Mouse (Mus musculus): ENCODE measurements around the gene Ibsp.

The Ibsp gene

DNA sequence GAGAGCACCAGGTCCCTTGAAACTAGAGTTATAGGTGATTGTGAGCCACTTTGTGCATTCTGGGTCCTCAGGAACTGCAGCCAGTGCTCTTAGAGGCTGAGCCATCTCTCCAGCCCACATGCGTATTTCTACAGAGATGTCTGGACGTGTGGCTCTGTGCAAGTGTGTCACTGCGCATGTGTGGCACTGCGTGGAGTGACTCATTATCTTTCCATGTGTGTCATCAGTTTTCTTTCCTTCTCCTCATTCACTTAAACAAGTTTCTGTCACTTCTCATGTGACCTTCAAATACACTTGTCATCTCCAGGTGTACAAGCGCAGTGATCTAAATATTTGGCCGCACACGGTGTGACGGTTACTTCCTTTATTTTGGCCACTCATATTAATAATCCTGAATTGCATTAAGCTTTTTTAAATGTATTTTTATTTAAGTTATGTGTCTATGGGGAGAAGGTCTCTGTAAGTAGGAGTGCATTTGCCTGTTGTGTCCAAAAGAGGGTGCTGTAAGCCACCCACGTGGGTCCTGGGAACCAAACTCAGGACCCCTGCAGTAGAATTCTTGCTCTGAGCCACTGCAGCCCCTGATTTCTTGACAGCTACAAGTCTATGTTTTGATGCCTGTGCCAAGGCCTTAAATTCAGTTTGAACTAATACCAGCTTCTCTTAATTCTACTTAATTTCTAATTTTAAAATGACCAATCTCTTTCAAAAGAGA, 45.7 kb downstream of the Ibsp start:
- DNase-seq: no peak

DNA sequence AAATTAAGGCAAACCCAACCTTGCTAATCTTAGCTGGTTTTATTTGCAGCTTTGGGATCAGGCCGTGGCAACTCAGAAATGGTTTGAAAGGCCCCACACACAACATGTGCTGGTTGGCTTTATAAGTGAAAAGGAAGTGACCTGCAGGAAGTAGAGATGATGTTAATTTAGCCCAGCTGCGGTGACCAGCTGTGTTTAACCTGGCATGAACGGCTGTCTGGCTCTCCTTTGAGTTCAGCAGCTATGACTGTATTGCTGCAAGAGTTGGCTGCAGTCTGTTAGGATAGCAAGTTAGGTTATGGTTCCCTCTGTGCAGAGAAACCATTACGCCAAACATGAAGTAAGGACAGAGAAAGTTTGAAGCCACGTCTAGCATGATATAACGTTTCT, 46.3 kb downstream of the Ibsp start:
- no peak for DNase-seq

DNA sequence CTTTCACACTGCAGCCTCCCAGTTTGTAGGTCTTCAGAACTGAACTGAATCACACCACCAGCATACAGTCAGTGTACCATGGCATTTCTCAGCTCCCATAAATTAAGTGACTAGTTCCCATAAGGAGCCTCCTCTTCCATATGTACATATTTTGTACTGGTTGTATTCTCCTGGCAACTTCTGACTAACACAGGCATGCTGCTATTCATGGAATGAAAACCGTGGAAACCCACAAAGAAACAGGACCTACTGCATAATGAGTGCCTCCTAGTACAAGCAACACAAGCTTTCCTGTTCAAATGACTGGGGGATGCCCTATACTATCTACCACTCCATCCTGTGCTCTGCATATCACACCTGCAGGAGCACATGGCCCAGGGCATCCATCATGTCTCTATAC, 52.1 kb downstream of the Ibsp start:
- no peak for DNase-seq

DNA sequence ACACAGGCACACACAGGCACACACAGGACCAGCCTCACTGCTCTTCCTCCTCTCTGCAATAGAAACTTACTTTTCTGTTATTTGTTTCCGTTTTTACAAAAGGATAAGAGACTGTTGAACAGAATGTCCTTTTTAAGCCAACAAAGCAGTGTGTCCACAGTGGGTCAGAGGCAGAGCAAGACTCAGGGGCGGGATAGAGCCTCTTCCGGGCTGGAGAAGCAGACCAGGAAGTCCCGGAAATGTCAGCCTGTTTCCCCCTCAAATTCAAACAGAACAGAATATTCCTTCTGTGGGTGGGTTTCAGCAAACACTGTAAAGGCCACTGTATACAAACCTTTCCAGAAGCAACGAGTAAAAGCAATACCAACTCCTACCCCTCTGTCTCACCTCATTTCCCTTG, 52.9 kb downstream of the Ibsp start:
- DNase-seq: no peak

DNA sequence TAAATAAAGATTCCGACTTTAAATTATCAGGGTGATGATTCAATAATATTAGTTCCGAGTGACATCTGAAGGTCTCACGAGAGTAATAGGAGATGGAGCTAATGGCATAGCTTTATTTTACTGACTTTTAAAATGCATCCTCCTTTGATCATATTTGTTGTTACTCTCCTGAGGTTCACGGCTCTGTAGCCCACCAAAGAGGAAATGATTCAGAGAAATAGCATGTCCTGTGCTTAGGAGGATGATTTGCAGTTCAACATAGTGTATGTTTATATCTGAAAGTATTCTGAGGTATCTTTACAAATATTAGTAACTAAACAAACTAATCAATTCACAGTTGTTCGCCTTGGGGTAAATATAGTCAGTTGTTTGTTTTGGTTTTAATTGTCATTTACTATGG, 58.6 kb downstream of the Ibsp start:
- DNase-seq: no peak

DNA sequence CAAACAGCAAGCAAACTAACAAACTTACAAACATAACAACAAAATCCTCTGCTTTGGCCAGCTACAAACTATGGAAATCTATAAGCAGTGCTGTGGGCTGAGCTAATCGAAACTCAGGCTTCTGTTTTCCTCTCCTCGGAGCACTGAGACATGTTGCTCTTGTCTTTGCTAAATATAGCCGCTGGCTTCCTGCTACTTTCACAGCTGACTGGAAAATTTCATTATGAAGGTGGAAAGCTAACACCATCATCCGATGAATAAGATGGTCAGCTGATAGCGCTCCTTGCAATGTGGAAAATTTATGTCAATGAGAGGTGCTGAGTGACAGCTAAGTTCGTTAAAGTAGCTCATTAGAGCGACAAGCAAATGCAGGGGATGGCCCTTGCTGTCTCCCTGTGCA, 59.6 kb downstream of the Ibsp start:
- DNase-seq: no peak

DNA sequence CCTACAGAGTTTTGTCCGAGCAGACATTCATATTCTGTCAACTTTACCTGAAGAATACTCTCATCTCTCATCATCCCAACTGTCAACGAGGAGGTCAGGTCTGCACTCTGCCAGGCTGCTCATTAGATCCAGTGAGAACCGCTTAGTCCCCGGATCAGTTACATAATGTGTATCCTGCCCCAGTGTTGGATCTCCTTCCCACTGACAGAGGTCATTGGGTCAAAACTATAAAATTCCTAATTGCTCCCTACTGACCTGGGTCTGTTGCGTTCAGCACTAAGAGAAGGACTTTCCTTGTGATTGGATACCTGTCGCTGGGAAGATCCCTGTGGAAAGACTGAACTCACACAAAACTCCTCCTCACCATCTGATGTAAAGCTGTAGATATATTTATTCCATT, 60.3 kb downstream of the Ibsp start:
- DNase-seq: no peak
